Mouse (Mus musculus): ENCODE data around the gene Tmc6.

GRCm38 (mm10) chr11:117799174-117799573, 17.2 kb upstream of the Tmc6 start:
- no peak for TF ChIP-seq CTCF (IDR thresholded peaks at IDR 0.05; ENCODE audit: borderline replicate concordance, insufficient read depth, low read depth, low read length)
- TF ChIP-seq POLR2A (IDR thresholded peaks at IDR 0.05; ENCODE audit: borderline replicate concordance, insufficient read depth, low read length): no peak
